Mouse (Mus musculus) cerebellum, adult 2 months (tissue): ENCODE measurements at regions not wholly inside any gene's neighbourhood (a gene's known extent, or its start where the extent isn't known, plus 50 kb on each side); places are given as distances from the start of the nearest gene placed in this dataset.

Experiments used
- CTCF ChIP-seq: fragments of 200-500 bp; IDR thresholded peaks from 2 replicates; pipeline ENCODE4 v1.5.1; 2011; ENCODE audit warnings: low read depth, mild to moderate bottlenecking, control low read depth, low read length, moderate library complexity, borderline replicate concordance; ENCODE audit not compliant: insufficient read depth
- POLR2A ChIP-seq: fragments of 200-500 bp; IDR thresholded peaks from 2 replicates; pipeline ENCODE4 v1.6.1; 2011; ENCODE audit warnings: low read length, control low read depth, borderline replicate concordance; ENCODE audit not compliant: insufficient read depth

- no peak for TF ChIP-seq POLR2A
- no peak for TF ChIP-seq CTCF
These were observed 733.0 kb downstream of the Slitrk1 start for GRCm38 (mm10) chr14:108180920-108181319.
